Mouse (Mus musculus): ENCODE measurements around the gene Tmem268. TPM values are rescaled to one million over a fixed set of nuclear protein-coding genes. Genes with fewer than 3 reads are reported as not detected.

The Tmem268 gene
- polyA plus RNA-seq (2014; fragmentation: Nextera tagmentation; extraction: Ambion mirVana) = 10.4 and 10.8 TPM in 2 replicates

GRCm38 (mm10) chr4:63558407-63559081 lies at the start of gene Tmem268:
Gene Tmem268 (plus strand): TSS chr4:63558781.
- peak; percentile 79 for ATAC-seq (ENCODE audit: insufficient number of reproducible peaks, low FRiP score, low TSS enrichment, low read depth)
- Histone ChIP-seq H3K4me2 (ENCODE audit: low read depth, severe bottlenecking) (peak within 1 kb of the TSS; percentile 53), H3K27ac (replicated peaks; ENCODE audit: low read depth, low read length) (0 out of 2 replicates have a peak within 1 kb of the TSS, but pooled peaks have one; percentile 23), H3K27me3 (ENCODE audit: control insufficient read depth, insufficient read depth, low read length) (no peaks in the 10 kb centered on the region), H3K36me3 (ENCODE audit: control insufficient read depth, insufficient read depth, low read length) (no peaks in the 10 kb centered on the region; the same call in 1 of the 2 replicates), H3K9me3 (ENCODE audit: control insufficient read depth, low read length) (no peaks in the 10 kb centered on the region), H3K4me3 (ENCODE audit: low read depth, low read length) (peak within 1 kb of the TSS; percentile 45), H3K9ac (ENCODE audit: low read length) (peak within 1 kb of the TSS; percentile 83), H3K4me1 (ENCODE audit: control insufficient read depth, insufficient read depth, low read length) (peaks cover 20% of the 10 kb centered on the region)
- peak; percentile 84 for DNase-seq (ENCODE audit: low spot score)
- WGBS = under 1% methylated on average over 62 of the region's 81 CpGs

DNA sequence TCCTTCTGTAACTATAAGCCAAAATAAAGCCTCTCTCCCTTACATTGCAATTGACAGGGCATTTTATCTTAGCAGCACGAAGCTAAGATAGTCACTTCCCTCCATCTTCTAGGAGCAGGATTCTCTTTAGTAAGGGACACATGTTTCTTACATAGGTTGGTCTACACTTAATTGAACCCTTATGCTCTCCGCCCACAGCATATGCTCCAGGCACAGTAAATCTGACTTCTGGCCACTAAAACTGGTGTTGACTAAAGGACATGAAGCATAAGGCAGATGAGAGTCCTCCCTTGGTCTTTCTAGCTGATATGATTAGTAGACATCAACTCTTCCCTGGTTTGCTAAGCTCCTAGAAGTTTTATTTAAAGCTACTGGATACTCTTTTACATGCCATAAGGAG lies 45.7 kb upstream of the Tmem268 start:
- Histone ChIP-seq H3K27me3 (ENCODE audit: control insufficient read depth, insufficient read depth, low read length) (no peaks in the 10 kb centered on the region), H3K4me3 (ENCODE audit: low read depth, low read length) (no peak overlapping the region), H3K9ac (ENCODE audit: low read length) (no peak overlapping the region), H3K27ac (replicated peaks; ENCODE audit: low read depth, low read length) (no peak overlapping the region), H3K9me3 (ENCODE audit: control insufficient read depth, low read length) (no peaks in the 10 kb centered on the region), H3K4me2 (ENCODE audit: low read depth, severe bottlenecking) (no peak overlapping the region), H3K4me1 (ENCODE audit: control insufficient read depth, insufficient read depth, low read length) (0 out of 2 replicates have a peak, but pooled peaks cover 3% of the 10 kb centered on the region), H3K36me3 (ENCODE audit: control insufficient read depth, insufficient read depth, low read length) (no peaks in the 10 kb centered on the region)
- DNase-seq (ENCODE audit: low spot score) = no peak
- WGBS = 66% methylated on average over 2 of the region's 2 CpGs
- no peak for ATAC-seq (ENCODE audit: insufficient number of reproducible peaks, low FRiP score, low TSS enrichment, low read depth)

GRCm38 (mm10) chr4:63514454-63514984 lies 44.1 kb upstream of the Tmem268 start:
- H3K36me3 ChIP-seq (ENCODE audit: control insufficient read depth, insufficient read depth, low read length) = no peaks in the 10 kb centered on the region
- H3K4me1 ChIP-seq (ENCODE audit: control insufficient read depth, insufficient read depth, low read length) = 0 out of 2 replicates have a peak, but pooled peaks cover 3% of the 10 kb centered on the region
- 77% methylated on average over 4 of the region's 4 CpGs for WGBS
- no peak overlapping the region for H3K27ac ChIP-seq (replicated peaks; ENCODE audit: low read depth, low read length)
- H3K9ac ChIP-seq (ENCODE audit: low read length) = no peak overlapping the region
- H3K4me2 ChIP-seq (ENCODE audit: low read depth, severe bottlenecking) = no peak overlapping the region
- ATAC-seq (ENCODE audit: insufficient number of reproducible peaks, low FRiP score, low TSS enrichment, low read depth) = no peak
- no peak overlapping the region for H3K4me3 ChIP-seq (ENCODE audit: low read depth, low read length)
- H3K27me3 ChIP-seq (ENCODE audit: control insufficient read depth, insufficient read depth, low read length) = no peaks in the 10 kb centered on the region
- H3K9me3 ChIP-seq (ENCODE audit: control insufficient read depth, low read length) = no peaks in the 10 kb centered on the region
- DNase-seq (ENCODE audit: low spot score) = no peak

DNA sequence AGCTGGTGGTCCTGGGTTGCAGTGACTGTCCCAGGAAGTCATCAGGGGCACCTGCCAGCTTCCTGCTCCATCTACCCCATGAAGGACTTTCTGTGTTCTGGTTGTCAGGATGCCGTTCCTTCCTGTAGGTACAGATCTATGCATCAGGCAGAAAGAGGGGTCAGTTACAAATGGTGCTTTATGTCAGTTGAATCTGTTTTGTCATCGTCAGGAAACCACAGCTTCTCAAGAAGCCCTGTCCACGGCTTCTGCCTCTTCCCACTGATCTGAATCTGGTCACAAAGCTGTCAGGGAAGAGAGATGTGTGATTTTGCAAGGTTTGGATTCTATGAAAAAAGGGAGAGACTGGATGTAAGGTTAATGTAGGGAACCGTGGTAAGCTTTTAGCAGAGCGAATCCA lies 43.6 kb upstream of the Tmem268 start:
- no peak for ATAC-seq (ENCODE audit: insufficient number of reproducible peaks, low FRiP score, low TSS enrichment, low read depth)
- WGBS = 84% methylated on average over 5 of the region's 5 CpGs
- Histone ChIP-seq H3K36me3 (ENCODE audit: control insufficient read depth, insufficient read depth, low read length) (no peaks in the 10 kb centered on the region), H3K4me3 (ENCODE audit: low read depth, low read length) (no peak overlapping the region), H3K4me1 (ENCODE audit: control insufficient read depth, insufficient read depth, low read length) (0 out of 2 replicates have a peak, but pooled peaks cover 3% of the 10 kb centered on the region), H3K9me3 (ENCODE audit: control insufficient read depth, low read length) (no peaks in the 10 kb centered on the region), H3K27me3 (ENCODE audit: control insufficient read depth, insufficient read depth, low read length) (no peaks in the 10 kb centered on the region), H3K9ac (ENCODE audit: low read length) (no peak overlapping the region), H3K27ac (replicated peaks; ENCODE audit: low read depth, low read length) (no peak overlapping the region), H3K4me2 (ENCODE audit: low read depth, severe bottlenecking) (no peak overlapping the region)
- no peak for DNase-seq (ENCODE audit: low spot score)

GRCm38 (mm10) chr4:63521813-63522419 lies 36.7 kb upstream of the Tmem268 start:
- no peak for DNase-seq (ENCODE audit: low spot score)
- H3K9me3 ChIP-seq (ENCODE audit: control insufficient read depth, low read length) = no peaks in the 10 kb centered on the region
- H3K4me1 ChIP-seq (ENCODE audit: control insufficient read depth, insufficient read depth, low read length) = no peaks in the 10 kb centered on the region
- H3K4me3 ChIP-seq (ENCODE audit: low read depth, low read length) = no peak overlapping the region
- no peak for ATAC-seq (ENCODE audit: insufficient number of reproducible peaks, low FRiP score, low TSS enrichment, low read depth)
- no peaks in the 10 kb centered on the region for H3K36me3 ChIP-seq (ENCODE audit: control insufficient read depth, insufficient read depth, low read length)
- H3K9ac ChIP-seq (ENCODE audit: low read length) = no peak overlapping the region
- no peak overlapping the region for H3K4me2 ChIP-seq (ENCODE audit: low read depth, severe bottlenecking)
- no peaks in the 10 kb centered on the region for H3K27me3 ChIP-seq (ENCODE audit: control insufficient read depth, insufficient read depth, low read length)
- no peak overlapping the region for H3K27ac ChIP-seq (replicated peaks; ENCODE audit: low read depth, low read length)
- 80% methylated on average over 2 of the region's 2 CpGs for WGBS

- H3K27ac ChIP-seq (replicated peaks; ENCODE audit: low read depth, low read length) = no peak overlapping the region
- no peak for ATAC-seq (ENCODE audit: insufficient number of reproducible peaks, low FRiP score, low TSS enrichment, low read depth)
- no peaks in the 10 kb centered on the region for H3K36me3 ChIP-seq (ENCODE audit: control insufficient read depth, insufficient read depth, low read length)
- no peak overlapping the region for H3K4me2 ChIP-seq (ENCODE audit: low read depth, severe bottlenecking)
- no peak overlapping the region for H3K4me3 ChIP-seq (ENCODE audit: low read depth, low read length)
- H3K27me3 ChIP-seq (ENCODE audit: control insufficient read depth, insufficient read depth, low read length) = no peaks in the 10 kb centered on the region
- DNase-seq (ENCODE audit: low spot score) = no peak
- WGBS = 80% methylated on average over 8 of the region's 8 CpGs
- no peak overlapping the region for H3K9ac ChIP-seq (ENCODE audit: low read length)
- H3K9me3 ChIP-seq (ENCODE audit: control insufficient read depth, low read length) = no peaks in the 10 kb centered on the region
- H3K4me1 ChIP-seq (ENCODE audit: control insufficient read depth, insufficient read depth, low read length) = no peaks in the 10 kb centered on the region
Observed at GRCm38 (mm10) chr4:63525514-63525913, 33.1 kb upstream of the Tmem268 start.

- Histone ChIP-seq H3K9ac (ENCODE audit: low read length) (no peak overlapping the region), H3K36me3 (ENCODE audit: control insufficient read depth, insufficient read depth, low read length) (no peaks in the 10 kb centered on the region), H3K9me3 (ENCODE audit: control insufficient read depth, low read length) (no peaks in the 10 kb centered on the region), H3K4me2 (ENCODE audit: low read depth, severe bottlenecking) (no peak overlapping the region), H3K4me3 (ENCODE audit: low read depth, low read length) (no peak overlapping the region), H3K27ac (replicated peaks; ENCODE audit: low read depth, low read length) (no peak overlapping the region), H3K27me3 (ENCODE audit: control insufficient read depth, insufficient read depth, low read length) (no peaks in the 10 kb centered on the region), H3K4me1 (ENCODE audit: control insufficient read depth, insufficient read depth, low read length) (no peaks in the 10 kb centered on the region)
- no peak for DNase-seq (ENCODE audit: low spot score)
- 84% methylated on average over 6 of the region's 6 CpGs for WGBS
- ATAC-seq (ENCODE audit: insufficient number of reproducible peaks, low FRiP score, low TSS enrichment, low read depth) = no peak
Observed at GRCm38 (mm10) chr4:63528946-63529345, 29.6 kb upstream of the Tmem268 start.

- no peak overlapping the region for H3K9ac ChIP-seq (ENCODE audit: low read length)
- ATAC-seq (ENCODE audit: insufficient number of reproducible peaks, low FRiP score, low TSS enrichment, low read depth) (no peak), DNase-seq (ENCODE audit: low spot score) (no peak)
- H3K9me3 ChIP-seq (ENCODE audit: control insufficient read depth, low read length) = no peaks in the 10 kb centered on the region
- no peak overlapping the region for H3K27ac ChIP-seq (replicated peaks; ENCODE audit: low read depth, low read length)
- H3K36me3 ChIP-seq (ENCODE audit: control insufficient read depth, insufficient read depth, low read length) = no peaks in the 10 kb centered on the region
- no peak overlapping the region for H3K4me3 ChIP-seq (ENCODE audit: low read depth, low read length)
- no peaks in the 10 kb centered on the region for H3K27me3 ChIP-seq (ENCODE audit: control insufficient read depth, insufficient read depth, low read length)
- WGBS = 75% methylated on average over 7 of the region's 7 CpGs
- H3K4me1 ChIP-seq (ENCODE audit: control insufficient read depth, insufficient read depth, low read length) = no peaks in the 10 kb centered on the region
- no peak overlapping the region for H3K4me2 ChIP-seq (ENCODE audit: low read depth, severe bottlenecking)
Observed at GRCm38 (mm10) chr4:63530409-63530808, 28.2 kb upstream of the Tmem268 start.
